Mouse (Mus musculus) olfactory bulb, adult 2 months (tissue): ENCODE measurements around the gene 4933427D14Rik.

Experiments used
- CTCF ChIP-seq: fragments of 200-500 bp; IDR thresholded peaks from 2 replicates; pipeline ENCODE4 v1.5.1; 2012; ENCODE audit warnings: low read depth, mild to moderate bottlenecking, low read length, moderate library complexity; ENCODE audit not compliant: insufficient read depth
- POLR2A ChIP-seq: fragments of 200-500 bp; IDR thresholded peaks from 2 replicates; pipeline ENCODE4 v1.6.1; 2012; ENCODE audit warnings: mild to moderate bottlenecking, low read depth, low read length, moderate library complexity; ENCODE audit not compliant: insufficient read depth

- TF ChIP-seq CTCF, result no peak
- TF ChIP-seq POLR2A, result no peak
Observed at GRCm38 (mm10) chr11:72181136-72181535, 26.1 kb downstream of the 4933427D14Rik start.
